In genomic region chr9:73103880-73104198, GRCm38 (mm10) we compare ENCODE assay signal across 9 mouse cellular contexts. TPM values are rescaled to one million over a fixed set of nuclear protein-coding genes. Genes with fewer than 3 reads are reported as not detected.
DNase-seq lines count a peak whose midpoint lies in the region; ATAC-seq lines count a peak whose summit lies in the region.
"Had no signal": no experiment of that assay in that cellular context is flagged by ENCODE, and none has a peak within 500 bp of the region (broad histone marks: within the 10 kb centered on the region; RNA-seq: fewer than 3 reads in every experiment).

No protein-coding gene starts in this region.

- peak overlapping the region; percentile 69 for H3K9ac ChIP-seq in heart, embryonic 16.5 days (ENCODE audit: low read length)
- peak overlapping the region; percentile 61 for H3K9ac ChIP-seq in embryonic facial prominence, embryonic 11.5 days (replicated peaks; ENCODE audit: low read length)
- peak overlapping the region; percentile 39 for H3K9ac ChIP-seq in hindbrain, embryonic 15.5 days
- peak overlapping the region; percentile 55 for H3K9ac ChIP-seq in midbrain, embryonic 12.5 days (replicated peaks)

- peaks cover 20% of the 10 kb centered on the region for H3K27me3 ChIP-seq in heart, embryonic 16.5 days (ENCODE audit: control insufficient read depth, insufficient read depth, low read length)
- peaks cover 6% of the 10 kb centered on the region; the same call in 1 of the 2 replicates for H3K27me3 ChIP-seq in embryonic facial prominence, embryonic 11.5 days (ENCODE audit: control insufficient read depth, insufficient read depth, low read length)
- peaks cover 47% of the 10 kb centered on the region for H3K27me3 ChIP-seq in hindbrain, embryonic 15.5 days
- peaks cover 53% of the 10 kb centered on the region for H3K27me3 ChIP-seq in midbrain, embryonic 12.5 days

- 29% methylated on average over 5 of the region's 5 CpGs for WGBS in heart, embryonic 16.5 days
- WGBS in embryonic facial prominence, embryonic 11.5 days, result 47% methylated on average over 5 of the region's 5 CpGs
- WGBS in hindbrain, embryonic 15.5 days, result 42% methylated on average over 5 of the region's 5 CpGs
- WGBS in midbrain, embryonic 12.5 days, result 48% methylated on average over 5 of the region's 5 CpGs

- H3K36me3 ChIP-seq in heart, embryonic 16.5 days (ENCODE audit: control insufficient read depth, insufficient read depth), result no peaks in the 10 kb centered on the region
- H3K36me3 ChIP-seq in embryonic facial prominence, embryonic 11.5 days (replicated peaks; ENCODE audit: control insufficient read depth, insufficient read depth, low read depth, low read length), result no peaks in the 10 kb centered on the region
- H3K36me3 ChIP-seq in hindbrain, embryonic 15.5 days, result no peaks in the 10 kb centered on the region
- no peaks in the 10 kb centered on the region for H3K36me3 ChIP-seq in midbrain, embryonic 12.5 days

- no peak for ATAC-seq in heart, embryonic 16.5 days (replicated peaks; ENCODE audit: extremely low read depth, insufficient read depth, low FRiP score)
- ATAC-seq in embryonic facial prominence, embryonic 11.5 days (replicated peaks; ENCODE audit: insufficient number of reproducible peaks, low FRiP score, low TSS enrichment, low read depth), result 0 out of 2 replicates have a peak, but pooled peaks have one; percentile 51
- no peak for ATAC-seq in hindbrain, embryonic 15.5 days (ENCODE audit: low FRiP score, low read depth)
- peak; percentile 16; the same call in 1 of the 2 replicates for ATAC-seq in midbrain, embryonic 12.5 days (ENCODE audit: low FRiP score, low read depth)

- H3K4me3 ChIP-seq in heart, embryonic 16.5 days (ENCODE audit: low read length), result peak overlapping the region; percentile 57
- peak overlapping the region; percentile 42 for H3K4me3 ChIP-seq in embryonic facial prominence, embryonic 11.5 days (ENCODE audit: low read depth, low read length)
- peak overlapping the region; percentile 39 for H3K4me3 ChIP-seq in hindbrain, embryonic 15.5 days
- peak overlapping the region; percentile 43 for H3K4me3 ChIP-seq in midbrain, embryonic 12.5 days

- H3K4me2 ChIP-seq in heart, embryonic 16.5 days (ENCODE audit: low read depth, low read length), result peak overlapping the region; percentile 92
- peak overlapping the region; percentile 93 for H3K4me2 ChIP-seq in embryonic facial prominence, embryonic 11.5 days (ENCODE audit: low read depth, low read length)
- peak overlapping the region; percentile 70 for H3K4me2 ChIP-seq in hindbrain, embryonic 15.5 days
- H3K4me2 ChIP-seq in midbrain, embryonic 12.5 days (replicated peaks), result peak overlapping the region; percentile 68

- H3K27ac ChIP-seq in heart, embryonic 16.5 days (ENCODE audit: low read length), result no peak overlapping the region
- H3K27ac ChIP-seq in embryonic facial prominence, embryonic 11.5 days (replicated peaks; ENCODE audit: low read depth, low read length), result no peak overlapping the region
- H3K27ac ChIP-seq in hindbrain, embryonic 15.5 days (replicated peaks), result no peak overlapping the region
- H3K27ac ChIP-seq in midbrain, embryonic 12.5 days (replicated peaks), result no peak overlapping the region

- DNase-seq in heart, adult 8-10 months (ENCODE audit: low spot score), result no peak
- DNase-seq in embryonic facial prominence, embryonic 11.5 days (ENCODE audit: low spot score), result no peak
- no peak for DNase-seq in frontal cortex, postnatal 36 days (ENCODE audit: low spot score in 2 of 2)
- no peak for DNase-seq in yolk sac, embryonic 10.5 days (ENCODE audit: low spot score)
- DNase-seq in right cerebral cortex, adult 2 months (ENCODE audit: low spot score in 2 of 2), result no peak

- H3K9me3 ChIP-seq in heart, embryonic 16.5 days (replicated peaks; ENCODE audit: control insufficient read depth, low read length), result no peaks in the 10 kb centered on the region
- no peaks in the 10 kb centered on the region for H3K9me3 ChIP-seq in embryonic facial prominence, embryonic 11.5 days (replicated peaks; ENCODE audit: control insufficient read depth, low read length)
- no peaks in the 10 kb centered on the region for H3K9me3 ChIP-seq in hindbrain, embryonic 15.5 days
- no peaks in the 10 kb centered on the region for H3K9me3 ChIP-seq in midbrain, embryonic 12.5 days

- no peaks in the 10 kb centered on the region; the same call in 1 of the 2 replicates for H3K4me1 ChIP-seq in heart, embryonic 16.5 days (ENCODE audit: control insufficient read depth, insufficient read depth, low read length)
- no peaks in the 10 kb centered on the region for H3K4me1 ChIP-seq in embryonic facial prominence, embryonic 11.5 days (ENCODE audit: control insufficient read depth, insufficient read depth, low read length)
- peaks cover 9% of the 10 kb centered on the region; the same call in 1 of the 2 replicates for H3K4me1 ChIP-seq in hindbrain, embryonic 15.5 days (replicated peaks)
- peaks cover 9% of the 10 kb centered on the region; the same call in 1 of the 2 replicates for H3K4me1 ChIP-seq in midbrain, embryonic 12.5 days

RNA-seq across cellular contexts. Expression of gene Gm20509, which starts 1.6 kb away (rescaled TPM):
- polyA plus RNA-seq in heart, embryonic 16.5 days (2015; fragmentation: Nextera tagmentation; extraction: Ambion mirVana), result not detected in 2 replicates
- total RNA-seq in heart, adult 8-10 months (2022), result not detected
- 0.24 TPM in 1 of 2 replicates, not detected in the other for polyA plus RNA-seq in embryonic facial prominence, embryonic 11.5 days (2014; fragmentation: Nextera tagmentation; extraction: Ambion mirVana)
- polyA plus RNA-seq in hindbrain, embryonic 15.5 days (2015; fragmentation: Nextera tagmentation; extraction: Ambion mirVana), result not detected in 2 replicates
- not detected in 2 replicates for polyA plus RNA-seq in midbrain, embryonic 12.5 days (2016; fragmentation: Nextera tagmentation; extraction: Ambion mirVana)
- total RNA-seq: gastrocnemius, postnatal 25 days had no signal

RNA-seq across cellular contexts. Expression of gene Khdc3, which starts 2.2 kb away (rescaled TPM):
- 0.18 TPM in 1 of 2 replicates, not detected in the other for polyA plus RNA-seq in heart, embryonic 16.5 days (2015; fragmentation: Nextera tagmentation; extraction: Ambion mirVana)
- total RNA-seq in heart, adult 8-10 months (2022), result not detected
- polyA plus RNA-seq in embryonic facial prominence, embryonic 11.5 days (2014; fragmentation: Nextera tagmentation; extraction: Ambion mirVana), result 0.28 TPM in 1 of 2 replicates, not detected in the other
- 0.12 and 0.17 TPM in 2 replicates for polyA plus RNA-seq in hindbrain, embryonic 15.5 days (2015; fragmentation: Nextera tagmentation; extraction: Ambion mirVana)
- not detected in 2 replicates for polyA plus RNA-seq in midbrain, embryonic 12.5 days (2016; fragmentation: Nextera tagmentation; extraction: Ambion mirVana)
- total RNA-seq: gastrocnemius, postnatal 25 days had no signal

RNA-seq across cellular contexts. Expression of gene Rsl24d1, which starts 9.4 kb away (rescaled TPM):
- polyA plus RNA-seq in heart, embryonic 16.5 days (2015; fragmentation: Nextera tagmentation; extraction: Ambion mirVana), result 78.8 and 86.3 TPM in 2 replicates
- 10 to 100 TPM; 47.4 to 55.9 (median 49.5) TPM for total RNA-seq in heart, adult 8-10 months (2022)
- polyA plus RNA-seq in embryonic facial prominence, embryonic 11.5 days (2014; fragmentation: Nextera tagmentation; extraction: Ambion mirVana), result 183 and 193 TPM in 2 replicates
- 96.6 and 97.1 TPM in 2 replicates for polyA plus RNA-seq in hindbrain, embryonic 15.5 days (2015; fragmentation: Nextera tagmentation; extraction: Ambion mirVana)
- polyA plus RNA-seq in midbrain, embryonic 12.5 days (2016; fragmentation: Nextera tagmentation; extraction: Ambion mirVana), result 127 and 128 TPM in 2 replicates

RNA-seq across cellular contexts. Expression of gene Rab27a, which starts 59.2 kb away (rescaled TPM):
- polyA plus RNA-seq in heart, embryonic 16.5 days (2015; fragmentation: Nextera tagmentation; extraction: Ambion mirVana), result 7.7 and 11.5 TPM in 2 replicates
- total RNA-seq in heart, adult 8-10 months (2022), result 1 to 10 TPM; 4.3 to 7.0 (median 5.1) TPM
- polyA plus RNA-seq in embryonic facial prominence, embryonic 11.5 days (2014; fragmentation: Nextera tagmentation; extraction: Ambion mirVana), result 2.4 and 2.5 TPM in 2 replicates
- 3.1 and 3.2 TPM in 2 replicates for polyA plus RNA-seq in hindbrain, embryonic 15.5 days (2015; fragmentation: Nextera tagmentation; extraction: Ambion mirVana)
- 1.1 and 1.5 TPM in 2 replicates for polyA plus RNA-seq in midbrain, embryonic 12.5 days (2016; fragmentation: Nextera tagmentation; extraction: Ambion mirVana)

Comparison
In these comparisons a context has a peak if more than half of its experiments do, and no peak if none do; other contexts are left out.
1. ATAC-seq: peak in embryonic facial prominence, embryonic 11.5 days (single experiment) and midbrain, embryonic 12.5 days (single experiment); none in heart, embryonic 16.5 days (single experiment) and hindbrain, embryonic 15.5 days (single experiment).
2. Peak in every context shown above with its lines, with median percentiles within 50 percentile points of each other: H3K4me2 ChIP-seq, H3K4me3 ChIP-seq and H3K9ac ChIP-seq.